Mouse (Mus musculus): ENCODE measurements around the gene Tulp2.
"Not testable (repeated sequence)": the region's sequence is repeated elsewhere in the genome, so short reads cannot be mapped to it uniquely, and the experiment has no call there.

The Tulp2 gene

GRCm38 (mm10) chr7:45487861-45488292 is 6.2 kb downstream of the Tulp2 start:
- no peak for DNase-seq (ENCODE audit: low spot score)

GRCm38 (mm10) chr7:45488293-45489204 is 6.9 kb downstream of the Tulp2 start, which contains the start of gene Dhdh:
Gene Dhdh (minus strand): TSS chr7:45488805.
- DNase-seq (ENCODE audit: low spot score): no peak

- no peak for DNase-seq (ENCODE audit: low spot score)
Observed at GRCm38 (mm10) chr7:45489578-45489977, 7.9 kb downstream of the Tulp2 start.

GRCm38 (mm10) chr7:45490822-45491221 is 9.1 kb downstream of the Tulp2 start:
- no peak for DNase-seq (ENCODE audit: low spot score)

GRCm38 (mm10) chr7:45491264-45491663 is 9.6 kb downstream of the Tulp2 start:
- DNase-seq (ENCODE audit: low spot score): no peak

GRCm38 (mm10) chr7:45492225-45492844 is 10.7 kb downstream of the Tulp2 start:
- no peak for DNase-seq (ENCODE audit: low spot score)

- DNase-seq (ENCODE audit: low spot score): no peak
Observed at GRCm38 (mm10) chr7:45492951-45493350, 11.3 kb downstream of the Tulp2 start.

- DNase-seq (ENCODE audit: low spot score): no peak
Observed at GRCm38 (mm10) chr7:45494548-45494947, 12.9 kb downstream of the Tulp2 start.

GRCm38 (mm10) chr7:45498427-45498826 is 16.8 kb downstream of the Tulp2 start:
- DNase-seq (ENCODE audit: low spot score): no peak

- DNase-seq (ENCODE audit: low spot score): no peak
Observed at GRCm38 (mm10) chr7:45507583-45507982, 25.9 kb downstream of the Tulp2 start.

GRCm38 (mm10) chr7:45508561-45508960 is 26.9 kb downstream of the Tulp2 start:
- no peak for DNase-seq (ENCODE audit: low spot score)

- DNase-seq (ENCODE audit: low spot score): no peak
Observed at GRCm38 (mm10) chr7:45509181-45509882, 27.7 kb downstream of the Tulp2 start.

GRCm38 (mm10) chr7:45509912-45510787 is 28.5 kb downstream of the Tulp2 start, which contains the start of gene Nucb1:
Gene Nucb1 (minus strand): TSS chr7:45510406.
- peak; percentile 85 for DNase-seq (ENCODE audit: low spot score)

- no peak for DNase-seq (ENCODE audit: low spot score)
Observed at GRCm38 (mm10) chr7:45514411-45514810, 32.7 kb downstream of the Tulp2 start.

GRCm38 (mm10) chr7:45515436-45515835 is 33.8 kb downstream of the Tulp2 start:
- no peak for DNase-seq (ENCODE audit: low spot score)

GRCm38 (mm10) chr7:45516846-45517245 is 35.2 kb downstream of the Tulp2 start:
- DNase-seq (ENCODE audit: low spot score): not testable (repeated sequence)

- no peak for DNase-seq (ENCODE audit: low spot score)
Observed at GRCm38 (mm10) chr7:45518618-45519017, 36.9 kb downstream of the Tulp2 start.

GRCm38 (mm10) chr7:45519345-45520120 is 37.9 kb downstream of the Tulp2 start:
- DNase-seq (ENCODE audit: low spot score): no peak

- DNase-seq (ENCODE audit: low spot score): no peak
Observed at GRCm38 (mm10) chr7:45520605-45521004, 38.9 kb downstream of the Tulp2 start.

GRCm38 (mm10) chr7:45521728-45522184 is 40.1 kb downstream of the Tulp2 start:
- peak; percentile 86 for DNase-seq (ENCODE audit: low spot score)
